Comparison of ENCODE assay signal across 12 mouse cellular contexts in genomic region chr4:129917016-129917603, GRCm38 (mm10). TPM values are rescaled to one million over a fixed set of nuclear protein-coding genes. Genes with fewer than 3 reads are reported as not detected.
DNase-seq lines count a peak whose midpoint lies in the region; ATAC-seq and TF ChIP-seq lines count a peak whose summit lies in the region.
"Had no signal": no experiment of that assay in that cellular context is flagged by ENCODE, and none has a peak within 500 bp of the region (broad histone marks: within the 10 kb centered on the region; RNA-seq: fewer than 3 reads in every experiment).

No protein-coding gene starts in this region.

- no peaks in the 10 kb centered on the region for H3K36me3 ChIP-seq in hindbrain, postnatal 0 days (ENCODE audit: insufficient read depth, low read length)
- no peaks in the 10 kb centered on the region for H3K36me3 ChIP-seq in hindbrain, embryonic 16.5 days (ENCODE audit: control insufficient read depth, insufficient read depth, low read length)
- no peaks in the 10 kb centered on the region for H3K36me3 ChIP-seq in heart, embryonic 11.5 days (ENCODE audit: control insufficient read depth, insufficient read depth, low read length)
- H3K36me3 ChIP-seq in lung, embryonic 16.5 days (ENCODE audit: control insufficient read depth, insufficient read depth, low read length): no peaks in the 10 kb centered on the region
- H3K36me3 ChIP-seq: hindbrain, embryonic 15.5 days; stomach, embryonic 15.5 days had no signal

- no peaks in the 10 kb centered on the region for H3K9me3 ChIP-seq in hindbrain, postnatal 0 days (ENCODE audit: low read length)
- no peaks in the 10 kb centered on the region for H3K9me3 ChIP-seq in hindbrain, embryonic 16.5 days (ENCODE audit: control insufficient read depth, low read length)
- no peaks in the 10 kb centered on the region for H3K9me3 ChIP-seq in heart, embryonic 11.5 days (replicated peaks; ENCODE audit: control insufficient read depth, low read length)
- H3K9me3 ChIP-seq in lung, embryonic 16.5 days (ENCODE audit: control insufficient read depth, low read length): no peaks in the 10 kb centered on the region
- H3K9me3 ChIP-seq: hindbrain, embryonic 15.5 days; stomach, embryonic 15.5 days had no signal

- no peak for DNase-seq in hindbrain, postnatal 0 days (ENCODE audit: low spot score)
- DNase-seq in adrenal gland, postnatal 25 days: peak; percentile 45
- no peak for DNase-seq in gastrocnemius, adult 8-10 months (ENCODE audit: low spot score in 2 of 2)
- no peak for DNase-seq in frontal cortex, adult 2 months (ENCODE audit: extremely low spot score in 1 of 2, low spot score in 1 of 2)
- DNase-seq in layer of hippocampus, adult 9-11 months: no peak
- DNase-seq: cerebellum, adult 9-10 months; forebrain, postnatal 0 days had no signal

- H3K4me2 ChIP-seq in hindbrain, postnatal 0 days (ENCODE audit: low read depth, low read length): no peak overlapping the region
- H3K4me2 ChIP-seq in hindbrain, embryonic 16.5 days (ENCODE audit: low read length): no peak overlapping the region
- peak overlapping the region; percentile 24; the same call in 1 of the 2 replicates for H3K4me2 ChIP-seq in heart, embryonic 11.5 days
- H3K4me2 ChIP-seq in lung, embryonic 16.5 days (ENCODE audit: low read depth, low read length): peak overlapping the region; percentile 28
- H3K4me2 ChIP-seq: hindbrain, embryonic 15.5 days; stomach, embryonic 15.5 days had no signal

- 0 out of 2 replicates have a peak overlapping the region, but pooled peaks have one; percentile 11 for H3K27ac ChIP-seq in hindbrain, postnatal 0 days
- no peak overlapping the region for H3K27ac ChIP-seq in hindbrain, embryonic 16.5 days (ENCODE audit: low read depth, low read length)
- H3K27ac ChIP-seq in heart, embryonic 11.5 days (ENCODE audit: low read depth, low read length): peak overlapping the region; percentile 29; the same call in 1 of the 2 replicates
- H3K27ac ChIP-seq in lung, embryonic 16.5 days (ENCODE audit: low read length): peak overlapping the region; percentile 66; the same call in 1 of the 2 replicates
- H3K27ac ChIP-seq: stomach, embryonic 15.5 days had no signal

- 54% methylated on average over 8 of the region's 8 CpGs for WGBS in hindbrain, postnatal 0 days
- WGBS in hindbrain, embryonic 16.5 days: 56% methylated on average over 8 of the region's 8 CpGs
- 37% methylated on average over 8 of the region's 8 CpGs for WGBS in heart, embryonic 11.5 days (ENCODE audit: insufficient replicate concordance)
- 28% methylated on average over 8 of the region's 8 CpGs for WGBS in lung, embryonic 16.5 days

- H3K9ac ChIP-seq in hindbrain, postnatal 0 days (replicated peaks; ENCODE audit: low read length): no peak overlapping the region
- H3K9ac ChIP-seq in hindbrain, embryonic 16.5 days (ENCODE audit: low read depth, low read length): no peak overlapping the region
- 0 out of 2 replicates have a peak overlapping the region, but pooled peaks have one; percentile 39 for H3K9ac ChIP-seq in heart, embryonic 11.5 days (ENCODE audit: low read depth, low read length)
- H3K9ac ChIP-seq in lung, embryonic 16.5 days (ENCODE audit: low read length): no peak overlapping the region
- H3K9ac ChIP-seq: forebrain, postnatal 0 days; hindbrain, embryonic 15.5 days; stomach, embryonic 15.5 days had no signal

- TF ChIP-seq CTCF in hindbrain, postnatal 0 days (IDR thresholded peaks at IDR 0.05; ENCODE audit: low read depth): no peak

- H3K4me3 ChIP-seq in hindbrain, postnatal 0 days (ENCODE audit: low read length): no peak overlapping the region
- no peak overlapping the region for H3K4me3 ChIP-seq in hindbrain, embryonic 16.5 days (ENCODE audit: low read length)
- no peak overlapping the region for H3K4me3 ChIP-seq in heart, embryonic 11.5 days (ENCODE audit: low read depth, low read length)
- peak overlapping the region; percentile 14; the same call in 1 of the 2 replicates for H3K4me3 ChIP-seq in lung, embryonic 16.5 days (ENCODE audit: low read length)
- H3K4me3 ChIP-seq: hindbrain, embryonic 15.5 days; stomach, embryonic 15.5 days had no signal

- H3K27me3 ChIP-seq in hindbrain, postnatal 0 days (ENCODE audit: insufficient read depth, low read length): no peaks in the 10 kb centered on the region
- H3K27me3 ChIP-seq in hindbrain, embryonic 16.5 days (replicated peaks; ENCODE audit: control insufficient read depth, insufficient read depth, low read length): no peaks in the 10 kb centered on the region
- no peaks in the 10 kb centered on the region; the same call in 1 of the 2 replicates for H3K27me3 ChIP-seq in heart, embryonic 11.5 days (ENCODE audit: control insufficient read depth, insufficient read depth, low read length)
- H3K27me3 ChIP-seq in lung, embryonic 16.5 days (ENCODE audit: control insufficient read depth, insufficient read depth, low read depth, low read length): no peaks in the 10 kb centered on the region
- H3K27me3 ChIP-seq: hindbrain, embryonic 15.5 days; stomach, embryonic 15.5 days had no signal

- ATAC-seq in hindbrain, postnatal 0 days: no peak
- no peak for ATAC-seq in hindbrain, embryonic 16.5 days
- no peak for ATAC-seq in heart, embryonic 11.5 days (replicated peaks; ENCODE audit: insufficient number of reproducible peaks, low FRiP score, low TSS enrichment)
- 0 out of 2 replicates have a peak, but pooled peaks have one; percentile 32 for ATAC-seq in lung, embryonic 16.5 days (ENCODE audit: low read depth)

- peaks cover 9% of the 10 kb centered on the region; the same call in 1 of the 2 replicates for H3K4me1 ChIP-seq in hindbrain, postnatal 0 days (ENCODE audit: insufficient read depth, low read length)
- peaks cover 13% of the 10 kb centered on the region for H3K4me1 ChIP-seq in hindbrain, embryonic 16.5 days (ENCODE audit: control insufficient read depth, insufficient read depth, low read depth, low read length)
- peaks cover 34% of the 10 kb centered on the region for H3K4me1 ChIP-seq in heart, embryonic 11.5 days (ENCODE audit: control insufficient read depth, insufficient read depth, low read length)
- peaks cover 30% of the 10 kb centered on the region for H3K4me1 ChIP-seq in lung, embryonic 16.5 days (replicated peaks; ENCODE audit: control insufficient read depth, insufficient read depth, low read length)

RNA-seq across cellular contexts. Expression of gene Spocd1, which starts 11.9 kb away (rescaled TPM):
- 0.37 TPM in 1 of 2 replicates, not detected in the other for total RNA-seq in hindbrain, postnatal 0 days (2014; rRNA removed)
- 0.08 TPM in 2 replicates for polyA plus RNA-seq in hindbrain, postnatal 0 days (2015; fragmentation: Nextera tagmentation; extraction: Ambion mirVana)
- polyA plus RNA-seq in hindbrain, embryonic 16.5 days (2015; fragmentation: Nextera tagmentation; extraction: Ambion mirVana): not detected in 2 replicates
- 0.86 and 3.4 TPM in 2 replicates for total RNA-seq in adrenal gland, postnatal 25 days (2021)
- 0.34 and 0.38 TPM in 2 replicates for polyA plus RNA-seq in heart, embryonic 11.5 days (2014; fragmentation: Nextera tagmentation; extraction: Ambion mirVana)
- polyA plus RNA-seq in lung, embryonic 16.5 days (2015; fragmentation: Nextera tagmentation; extraction: Ambion mirVana): not detected in 2 replicates
- total RNA-seq in gastrocnemius, adult 8-10 months (2022): not detected
- 0.40 TPM in 2 replicates for polyA plus RNA-seq in frontal cortex, adult 2 months (2012; rRNA removed)
- total RNA-seq: forebrain, postnatal 0 days had no signal

Comparison
In these comparisons a context has a peak if more than half of its experiments do, and no peak if none do; other contexts are left out.
1. H3K4me2 ChIP-seq: peak in heart, embryonic 11.5 days (single experiment) and lung, embryonic 16.5 days (single experiment); none in hindbrain, postnatal 0 days (single experiment) and hindbrain, embryonic 16.5 days (single experiment).